Mouse (Mus musculus) liver, embryonic 15.5 days (tissue): ENCODE results near the gene Mdk. TPM values are rescaled to one million over a fixed set of nuclear protein-coding genes. Genes with fewer than 3 reads are reported as not detected.
A peak's percentile ranks its signal among the peaks of the same experiment; 100 is the strongest.

ENCODE experiments used
- ATAC-seq: fragments of 200-750 bp; cut with Nextera tagmentation; 2 replicates; pipeline ENCODE4 v1.8.0; 2017; ENCODE audit warnings: moderate number of reproducible peaks, mild to moderate bottlenecking, moderate library complexity; ENCODE audit not compliant: insufficient read depth
- H3K27ac ChIP-seq: fragments of 300-500 bp; sonication (generic); replicated peaks from 2 replicates; pipeline ENCODE4 v1.5.1; 2015; ENCODE audit warnings: mild to moderate bottlenecking, inconsistent platforms
- H3K27me3 ChIP-seq: fragments of 300-500 bp; sonication (generic); 2 replicates; pipeline ENCODE4 v1.6.1; 2015; ENCODE audit warnings: mild to moderate bottlenecking, inconsistent platforms
- H3K36me3 ChIP-seq: fragments of 300-500 bp; sonication (generic); replicated peaks from 2 replicates; pipeline ENCODE4 v1.6.1; 2015; ENCODE audit warnings: moderate library complexity, mild to moderate bottlenecking, inconsistent platforms
- H3K4me1 ChIP-seq: fragments of 300-500 bp; sonication (generic); replicated peaks from 2 replicates; pipeline ENCODE4 v1.6.1; 2015; ENCODE audit warnings: inconsistent platforms
- H3K4me2 ChIP-seq: fragments of 300-500 bp; sonication (generic); 2 replicates; pipeline ENCODE4 v1.6.1; 2015; ENCODE audit warnings: moderate library complexity, mild to moderate bottlenecking, inconsistent platforms
- H3K4me3 ChIP-seq: fragments of 300-500 bp; sonication (generic); replicated peaks from 2 replicates; pipeline ENCODE4 v1.5.1; 2015; ENCODE audit warnings: mild to moderate bottlenecking, inconsistent platforms
- H3K9ac ChIP-seq: fragments of 300-500 bp; sonication (generic); 2 replicates; pipeline ENCODE4 v1.6.1; 2015; ENCODE audit warnings: moderate library complexity, mild to moderate bottlenecking, inconsistent platforms
- H3K9me3 ChIP-seq: fragments of 300-500 bp; sonication (generic); replicated peaks from 2 replicates; pipeline ENCODE4 v1.6.1; 2016; ENCODE audit warnings: inconsistent platforms
- WGBS: fragments of 180-500 bp; shearing (Covaris S2); methylation state at CpG from one replicate; pipeline ENCODE4 v1.1.7; 2015; ENCODE audit warnings: mixed read lengths; ENCODE audit not compliant: insufficient replicate concordance; 5-methylcytosine and 5-hydroxymethylcytosine counted together
- polyA plus RNA-seq: library from polyadenylated mRNA; unstranded; fragments of >200 nt; fragmentation: Nextera tagmentation; extraction: Ambion mirVana; gene quantifications from 2 replicates; pipeline ENCODE4 v1.2.1, GENCODE M21; 2015

Mdk gene
- polyA plus RNA-seq, 1 experiment from 2014 or later, result 15.2 TPM

- no peak for ATAC-seq
- H3K4me2 ChIP-seq, result peak overlapping the region; percentile 80
- H3K4me1 ChIP-seq, result peaks cover 38% of the 10 kb centered on the region
- H3K9me3 ChIP-seq, result no peaks in the 10 kb centered on the region
- H3K27ac ChIP-seq, result no peak overlapping the region
- WGBS, result 3% methylated on average over 37 of the region's 37 CpGs
- H3K9ac ChIP-seq, result no peak overlapping the region
- peaks cover 82% of the 10 kb centered on the region for H3K27me3 ChIP-seq
- peaks cover 7% of the 10 kb centered on the region for H3K36me3 ChIP-seq
- peak overlapping the region; percentile 52 for H3K4me3 ChIP-seq
Observed at GRCm38 (mm10) chr2:91922586-91923414, 9.3 kb downstream of the Mdk start.

GRCm38 (mm10) chr2:91921790-91922570, 10.1 kb downstream of the Mdk start:
- Histone ChIP-seq H3K27me3 (peaks cover 75% of the 10 kb centered on the region), H3K4me2 (peak overlapping the region; percentile 80), H3K9ac (no peak overlapping the region), H3K4me1 (peaks cover 37% of the 10 kb centered on the region), H3K36me3 (peaks cover 14% of the 10 kb centered on the region), H3K9me3 (no peaks in the 10 kb centered on the region), H3K4me3 (peak overlapping the region; percentile 52), H3K27ac (no peak overlapping the region)
- peak; percentile 23; the same call in 1 of the 2 replicates for ATAC-seq
- WGBS, result under 1% methylated on average over 64 of the region's 64 CpGs

GRCm38 (mm10) chr2:91921181-91921789, 10.8 kb downstream of the Mdk start:
- peak overlapping the region; percentile 80 for H3K4me2 ChIP-seq
- H3K27me3 ChIP-seq, result peaks cover 68% of the 10 kb centered on the region
- WGBS, result 6% methylated on average over 31 of the region's 31 CpGs
- peaks cover 20% of the 10 kb centered on the region for H3K36me3 ChIP-seq
- no peak overlapping the region for H3K9ac ChIP-seq
- no peak overlapping the region for H3K27ac ChIP-seq
- no peaks in the 10 kb centered on the region for H3K9me3 ChIP-seq
- peaks cover 43% of the 10 kb centered on the region for H3K4me1 ChIP-seq
- peak overlapping the region; percentile 52 for H3K4me3 ChIP-seq
- ATAC-seq, result no peak

- no peak for ATAC-seq
- Histone ChIP-seq H3K4me2 (no peak overlapping the region), H3K4me3 (no peak overlapping the region), H3K9me3 (no peaks in the 10 kb centered on the region), H3K9ac (no peak overlapping the region), H3K4me1 (peaks cover 52% of the 10 kb centered on the region), H3K27me3 (peaks cover 57% of the 10 kb centered on the region), H3K27ac (no peak overlapping the region), H3K36me3 (peaks cover 26% of the 10 kb centered on the region)
- WGBS, result 55% methylated on average over 4 of the region's 4 CpGs
Observed at GRCm38 (mm10) chr2:91920130-91920529, 12.0 kb downstream of the Mdk start.

GRCm38 (mm10) chr2:91917096-91917495, 15.0 kb downstream of the Mdk start:
- no peak overlapping the region for H3K4me2 ChIP-seq
- H3K9ac ChIP-seq, result no peak overlapping the region
- H3K27ac ChIP-seq, result no peak overlapping the region
- peaks cover 53% of the 10 kb centered on the region for H3K36me3 ChIP-seq
- no peak overlapping the region for H3K4me3 ChIP-seq
- H3K4me1 ChIP-seq, result peaks cover 51% of the 10 kb centered on the region
- peaks cover 26% of the 10 kb centered on the region for H3K27me3 ChIP-seq
- no peaks in the 10 kb centered on the region for H3K9me3 ChIP-seq
- no peak for ATAC-seq
- WGBS, result 79% methylated on average over 7 of the region's 7 CpGs

- ATAC-seq, result peak; percentile 76
- H3K27ac ChIP-seq, result peak overlapping the region; percentile 29; the same call in 1 of the 2 replicates
- H3K4me2 ChIP-seq, result no peak overlapping the region
- no peak overlapping the region for H3K9ac ChIP-seq
- H3K4me3 ChIP-seq, result no peak overlapping the region
- peaks cover 20% of the 10 kb centered on the region for H3K27me3 ChIP-seq
- WGBS, result 24% methylated on average over 7 of the region's 7 CpGs
- peaks cover 45% of the 10 kb centered on the region for H3K4me1 ChIP-seq
- peaks cover 59% of the 10 kb centered on the region for H3K36me3 ChIP-seq
- no peaks in the 10 kb centered on the region for H3K9me3 ChIP-seq
Observed at GRCm38 (mm10) chr2:91916346-91916977, 15.6 kb downstream of the Mdk start.

- no peak for ATAC-seq
- Histone ChIP-seq H3K27me3 (no peaks in the 10 kb centered on the region), H3K27ac (no peak overlapping the region), H3K4me3 (no peak overlapping the region), H3K36me3 (peaks cover 81% of the 10 kb centered on the region), H3K9ac (no peak overlapping the region), H3K4me1 (peaks cover 39% of the 10 kb centered on the region), H3K9me3 (no peaks in the 10 kb centered on the region), H3K4me2 (no peak overlapping the region)
- 66% methylated on average over 7 of the region's 7 CpGs for WGBS
Observed at GRCm38 (mm10) chr2:91913328-91914110, 18.6 kb downstream of the Mdk start.

GRCm38 (mm10) chr2:91912616-91913015, 19.5 kb downstream of the Mdk start:
- Histone ChIP-seq H3K4me1 (peaks cover 39% of the 10 kb centered on the region), H3K4me3 (no peak overlapping the region), H3K9ac (no peak overlapping the region), H3K36me3 (peaks cover 76% of the 10 kb centered on the region), H3K27me3 (no peaks in the 10 kb centered on the region), H3K4me2 (no peak overlapping the region), H3K27ac (no peak overlapping the region), H3K9me3 (no peaks in the 10 kb centered on the region)
- 54% methylated on average over 3 of the region's 3 CpGs for WGBS
- ATAC-seq, result no peak

GRCm38 (mm10) chr2:91906141-91906540, 26.0 kb downstream of the Mdk start:
- H3K9ac ChIP-seq, result no peak overlapping the region
- no peaks in the 10 kb centered on the region for H3K27me3 ChIP-seq
- no peak for ATAC-seq
- H3K27ac ChIP-seq, result no peak overlapping the region
- no peaks in the 10 kb centered on the region for H3K4me1 ChIP-seq
- no peak overlapping the region for H3K4me2 ChIP-seq
- H3K9me3 ChIP-seq, result no peaks in the 10 kb centered on the region
- 87% methylated on average over 2 of the region's 2 CpGs for WGBS
- H3K4me3 ChIP-seq, result no peak overlapping the region
- peaks cover 29% of the 10 kb centered on the region for H3K36me3 ChIP-seq

GRCm38 (mm10) chr2:91904618-91905307, 27.3 kb downstream of the Mdk start:
- Histone ChIP-seq H3K9me3 (no peaks in the 10 kb centered on the region), H3K9ac (no peak overlapping the region), H3K4me2 (no peak overlapping the region), H3K27ac (no peak overlapping the region), H3K27me3 (no peaks in the 10 kb centered on the region), H3K4me3 (no peak overlapping the region), H3K4me1 (no peaks in the 10 kb centered on the region), H3K36me3 (peaks cover 29% of the 10 kb centered on the region)
- ATAC-seq, result no peak
- 68% methylated on average over 5 of the region's 5 CpGs for WGBS
